Mouse (Mus musculus): ENCODE data around the gene Adamtsl5.

DNA sequence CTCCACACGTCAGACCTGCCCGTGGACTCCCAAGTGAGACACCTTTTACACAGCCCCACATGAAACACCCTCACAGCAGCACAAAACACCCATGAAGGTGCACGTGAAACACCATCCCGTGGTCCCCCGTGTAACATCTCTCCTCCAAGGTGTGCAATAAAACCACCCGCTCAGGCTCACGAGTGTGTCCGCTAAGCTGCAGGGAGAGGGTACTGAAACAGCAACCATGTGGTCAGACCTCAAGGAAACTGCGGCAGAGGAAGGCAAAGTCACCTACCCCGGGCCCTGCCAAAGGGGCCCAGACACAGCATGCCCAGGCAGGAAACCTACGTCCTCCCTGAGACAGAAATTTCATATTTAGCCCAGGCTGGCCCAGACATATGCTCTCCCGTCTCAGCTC is 11.9 kb downstream of the Adamtsl5 start:
- TF ChIP-seq CTCF (IDR thresholded peaks at IDR 0.05; ENCODE audit: low read depth) (no peak), EP300 (IDR thresholded peaks at IDR 0.05; ENCODE audit: low read depth) (no peak)

Data from liver, postnatal 0 days (tissue).